Mouse (Mus musculus): ENCODE measurements around the gene Ptprm.

Gene Ptprm

DNA sequence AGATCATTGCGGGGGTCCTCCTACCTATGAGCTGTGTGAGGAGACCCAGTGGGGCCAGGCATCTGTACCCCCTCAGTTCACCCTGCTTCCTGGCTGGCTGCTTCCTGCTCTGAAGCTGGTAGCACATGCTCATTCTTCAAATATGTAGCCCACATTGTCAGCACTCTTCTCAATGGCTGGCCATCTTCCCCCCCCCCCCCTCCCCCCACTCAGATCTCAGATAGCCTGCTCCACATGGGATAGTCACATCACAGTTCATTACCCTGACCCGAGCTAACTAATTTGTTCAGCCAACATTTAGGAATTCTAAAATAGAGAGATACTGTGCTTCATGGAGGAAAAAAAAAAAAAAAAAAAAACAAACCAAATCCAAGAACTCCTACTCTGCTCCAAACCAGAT is 679.6 kb downstream of the Ptprm start:
- DNase-seq (ENCODE audit: low read depth) = no peak

DNA sequence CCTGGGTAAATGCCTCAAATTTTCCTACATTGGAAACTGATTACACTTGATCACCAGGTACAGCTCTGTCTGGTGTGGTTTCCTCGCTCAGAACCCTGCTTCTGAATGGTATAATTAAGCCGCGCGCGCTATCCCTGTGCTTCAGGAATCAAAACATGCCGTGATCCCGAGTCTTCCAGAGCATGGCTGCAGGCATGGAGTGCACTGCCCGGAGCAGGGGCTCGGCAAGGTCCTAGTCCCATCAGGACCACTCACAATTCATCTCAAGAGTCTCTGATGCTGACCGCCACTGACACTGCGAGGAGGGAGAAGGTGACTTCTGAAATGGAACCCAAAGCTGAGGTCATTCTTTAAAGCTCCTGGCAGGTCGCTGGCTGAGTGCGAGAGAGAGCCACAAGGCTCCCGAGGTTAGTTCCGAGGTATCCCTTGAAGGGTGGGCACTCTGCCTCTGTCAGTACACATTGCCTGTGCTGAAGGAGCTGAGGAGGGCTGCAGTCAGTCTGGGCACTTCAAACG is 682.5 kb downstream of the Ptprm start:
- DNase-seq (ENCODE audit: low read depth) = no peak

DNA sequence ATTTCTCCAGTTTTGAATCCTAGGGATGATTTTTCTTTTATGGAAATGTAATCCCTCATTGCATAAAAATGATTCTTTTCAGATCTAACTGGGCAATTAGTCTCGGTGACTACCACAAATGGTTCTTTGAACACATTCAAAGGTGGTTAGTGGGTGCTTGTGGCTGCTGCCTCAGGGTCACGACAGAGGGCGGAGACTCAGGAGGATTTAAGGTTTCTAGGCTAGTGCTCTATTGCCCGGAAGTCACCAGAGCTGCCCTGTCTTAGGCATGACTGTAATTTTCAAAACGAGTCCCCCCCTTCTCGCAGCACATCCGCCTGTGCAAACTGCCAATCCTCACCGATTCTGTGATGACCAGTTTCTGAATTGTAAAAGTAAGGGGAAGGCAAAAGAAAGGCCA is 683.0 kb downstream of the Ptprm start:
- no peak for DNase-seq (ENCODE audit: low read depth)

DNA sequence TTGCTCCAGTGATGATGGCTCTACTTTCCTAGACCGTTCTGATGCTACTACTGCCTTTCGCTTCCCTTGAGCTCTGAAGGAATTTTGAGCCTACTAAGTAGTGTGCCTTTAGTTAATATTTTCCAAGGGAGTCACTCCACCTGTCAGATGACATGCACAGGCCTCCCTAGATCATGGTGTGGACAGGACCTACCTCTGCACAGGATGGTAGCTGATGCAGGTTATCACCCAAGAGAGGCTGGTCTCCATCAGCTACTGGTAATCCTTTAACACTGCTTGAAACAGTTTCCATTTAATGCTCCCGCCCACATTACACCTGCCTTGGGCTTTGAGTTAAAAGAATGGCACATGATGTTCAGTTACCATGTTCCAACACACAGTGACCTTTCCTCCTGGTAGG is 688.5 kb downstream of the Ptprm start:
- no peak for DNase-seq (ENCODE audit: low read depth)

DNA sequence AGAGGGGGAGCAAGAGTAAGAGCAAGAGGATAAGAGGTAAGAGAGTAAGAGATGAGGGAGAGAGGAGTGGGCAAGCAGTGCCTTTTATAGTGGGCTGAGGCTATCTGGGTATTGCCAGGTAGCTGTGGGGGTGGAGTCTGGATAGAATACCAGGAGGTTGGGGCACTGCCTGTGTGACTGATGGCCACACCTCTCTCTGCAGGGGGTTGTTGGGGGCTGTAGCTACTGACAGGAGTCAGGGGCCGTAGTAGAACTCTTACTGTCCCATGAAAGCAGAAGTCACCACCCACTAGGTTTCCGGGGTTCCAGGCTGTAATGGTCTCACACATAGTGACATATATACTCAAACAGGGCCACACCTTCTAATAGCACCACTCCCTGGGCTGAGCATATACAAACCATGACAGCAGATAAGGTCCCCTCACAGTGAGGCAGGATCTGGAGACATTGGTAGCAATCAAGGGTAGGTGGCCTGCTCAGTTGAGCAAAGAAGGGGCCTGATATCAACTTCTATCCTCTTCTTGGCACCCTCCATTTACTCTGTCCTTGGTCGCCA is 689.0 kb downstream of the Ptprm start:
- no peak for DNase-seq (ENCODE audit: low read depth)

DNA sequence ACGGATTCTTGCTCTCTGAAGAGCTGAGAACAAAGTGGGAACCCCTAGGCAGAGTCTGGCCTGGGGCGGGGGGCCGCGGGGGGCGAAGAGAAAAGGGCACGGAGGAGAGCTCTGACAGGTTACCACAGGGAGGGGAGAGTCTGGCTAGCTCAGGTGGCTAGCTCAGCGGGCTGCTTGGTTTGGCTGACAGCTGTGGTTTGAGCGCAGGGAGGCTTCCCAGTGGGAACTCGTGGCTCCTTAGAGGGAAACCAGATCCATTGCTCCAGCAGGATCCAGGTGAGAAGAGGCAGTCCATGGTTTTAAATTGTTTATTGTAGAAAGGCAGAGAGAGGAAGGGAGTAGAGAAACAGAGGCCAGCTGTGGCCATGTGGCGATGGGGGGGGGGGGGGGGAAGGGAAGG is 689.5 kb downstream of the Ptprm start:
- no peak for DNase-seq (ENCODE audit: low read depth)

DNA sequence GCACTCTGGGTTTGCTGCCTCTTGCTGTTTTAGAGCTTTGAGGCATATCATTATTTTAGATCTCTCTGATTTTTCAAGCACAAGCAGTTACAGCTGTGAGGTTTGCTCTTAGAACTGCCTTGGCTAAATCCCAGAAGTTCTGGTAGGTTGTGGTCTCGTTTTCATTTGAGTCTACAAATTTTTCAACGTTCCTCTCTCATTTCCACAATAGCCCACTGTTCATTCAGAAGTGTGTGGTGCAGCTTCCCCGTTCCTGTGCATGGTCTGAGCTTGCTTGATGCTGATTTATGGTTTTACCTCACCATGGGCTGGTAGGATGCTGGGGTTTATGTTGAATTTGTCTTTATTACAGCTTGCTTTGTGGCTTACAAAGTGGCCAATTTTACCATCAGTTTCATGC is 695.0 kb downstream of the Ptprm start:
- no peak for DNase-seq (ENCODE audit: low read depth)

DNA sequence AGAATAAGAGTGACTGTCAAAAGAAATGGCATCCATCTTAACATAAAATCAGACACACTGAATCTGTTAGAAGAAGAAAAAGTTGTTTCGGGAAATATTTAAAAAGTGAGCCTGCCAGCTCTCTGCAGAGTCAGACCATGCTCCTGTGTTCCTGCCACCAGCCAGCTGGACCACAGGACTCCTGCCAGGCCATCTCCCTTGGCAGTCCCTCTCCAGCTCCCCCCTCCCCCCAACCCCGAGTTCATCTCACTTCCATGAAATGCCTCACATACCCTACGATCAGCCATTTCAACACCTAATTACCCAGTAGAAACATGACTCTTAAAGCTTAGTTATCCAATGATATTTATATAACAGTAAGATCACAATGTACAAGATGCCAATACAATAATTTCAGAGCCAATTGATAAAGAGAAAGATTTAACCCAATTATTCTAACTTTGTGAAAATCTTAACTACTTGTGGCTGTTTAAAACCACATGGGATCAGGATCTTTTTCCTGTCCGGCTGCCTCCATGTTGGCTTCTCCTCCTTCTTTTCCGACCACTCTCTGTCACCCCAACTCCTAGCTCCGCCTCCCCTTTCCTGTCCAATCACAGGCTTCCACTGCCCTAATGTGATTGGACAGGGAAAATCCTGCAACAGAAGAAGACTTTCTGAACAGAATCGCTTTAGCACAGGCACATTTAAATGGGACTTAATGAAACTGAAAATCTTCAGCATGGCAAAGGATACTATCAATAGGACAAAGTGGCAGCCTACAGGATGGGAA is 716.1 kb downstream of the Ptprm start:
- DNase-seq (ENCODE audit: low read depth) = no peak

DNA sequence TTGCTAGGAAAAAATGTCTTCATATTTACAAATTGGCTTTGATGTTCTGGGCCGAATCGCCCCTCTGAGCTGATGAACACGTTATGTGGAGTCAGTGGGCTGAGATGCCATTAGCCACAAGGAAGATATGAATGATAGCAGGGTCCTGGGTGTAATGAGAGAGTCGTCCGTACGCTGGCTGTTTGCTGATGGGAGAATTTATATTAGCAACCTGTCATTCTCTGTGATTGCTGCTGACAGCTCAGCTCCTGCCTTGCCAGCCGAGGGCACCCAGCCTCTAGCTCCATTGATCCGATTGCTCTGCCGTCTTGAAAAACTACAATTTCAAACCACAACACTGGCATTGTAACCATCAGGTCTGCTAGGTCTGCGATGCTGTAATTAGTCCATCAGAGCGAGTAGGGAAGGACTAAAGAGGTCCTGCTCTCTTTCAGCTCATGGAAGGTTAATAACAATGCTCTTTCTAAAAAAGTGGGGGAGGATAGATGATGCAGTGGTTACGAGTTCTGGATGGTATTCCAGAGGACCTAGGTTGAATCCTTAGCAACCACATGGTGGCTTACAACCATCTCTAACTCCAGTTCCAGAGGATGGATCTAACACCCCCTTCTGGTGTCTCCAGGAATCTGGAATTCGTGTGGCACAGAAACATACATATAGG is 734.1 kb downstream of the Ptprm start:
- no peak for DNase-seq (ENCODE audit: low read depth)

DNA sequence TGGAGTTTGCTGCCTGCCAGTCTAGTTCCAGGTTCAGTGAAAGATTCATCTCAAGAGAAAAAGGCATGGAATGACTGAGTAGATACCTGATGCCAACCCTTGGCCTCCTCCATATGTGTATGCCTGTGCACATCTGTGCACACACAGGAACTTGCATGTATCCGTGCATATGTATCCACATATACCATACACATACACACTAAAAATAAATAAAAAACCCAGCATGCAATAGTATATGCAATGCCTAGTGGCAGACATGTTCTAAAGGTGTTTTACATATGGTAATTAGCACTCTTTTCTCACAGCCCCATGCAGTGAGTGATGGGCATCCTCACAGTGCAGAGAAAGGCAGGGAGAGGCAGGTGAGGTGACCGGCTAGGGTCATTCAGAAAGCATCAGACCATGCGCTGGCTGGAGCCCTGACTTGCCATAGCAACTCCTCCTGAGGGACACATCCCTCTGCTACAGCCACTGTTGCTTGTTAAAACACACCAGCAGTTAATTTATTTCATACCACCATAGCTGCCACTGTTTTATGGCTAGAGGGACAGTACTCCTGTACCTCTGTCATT is 734.9 kb downstream of the Ptprm start:
- no peak for DNase-seq (ENCODE audit: low read depth)

Data from 416B (cell line).